Mouse (Mus musculus) megakaryocyte, embryonic 14.5 days (primary cell): Measurements from ENCODE around the gene Hoxd12. TPM values are rescaled to one million over a fixed set of nuclear protein-coding genes. Genes with fewer than 3 reads are reported as not detected.
A peak's percentile ranks its signal among the peaks of the same experiment; 100 is the strongest.

Source experiments
- H3K27me3 ChIP-seq: replicated peaks from 2 replicates; pipeline ENCODE3; 2012; ENCODE audit warnings: inconsistent platforms
- H3K36me3 ChIP-seq: replicated peaks from 2 replicates; pipeline ENCODE3; 2012; ENCODE audit warnings: low read length, inconsistent platforms, mixed read lengths
- H3K4me1 ChIP-seq: 2 replicates; pipeline ENCODE4 v1.6.1; 2012; ENCODE audit warnings: inconsistent platforms
- H3K4me3 ChIP-seq: replicated peaks from 2 replicates; pipeline ENCODE3; 2012; ENCODE audit warnings: moderate library complexity, mild to moderate bottlenecking, inconsistent platforms
- H3K9me3 ChIP-seq: 2 replicates; pipeline ENCODE4 v1.6.1; 2012; ENCODE audit warnings: inconsistent platforms
- FLI1 ChIP-seq: IDR thresholded peaks from 2 replicates; pipeline ENCODE4 v1.6.1; 2012; ENCODE audit warnings: low read length, inconsistent platforms, mixed read lengths
- GATA1 ChIP-seq: IDR thresholded peaks from 3 replicates; pipeline ENCODE4 v1.6.1; 2012; ENCODE audit warnings: mixed read lengths, low read length, inconsistent platforms, borderline replicate concordance
- polyA plus RNA-seq: library from polyadenylated mRNA; stranded (reverse); fragments of >175 nt; gene quantifications from 2 replicates; pipeline ENCODE4 v1.2.3, GENCODE M21; 2012; ENCODE audit warnings: low replicate concordance; ENCODE audit not compliant: insufficient read depth

The Hoxd12 gene
- polyA plus RNA-seq, result not detected in 2 replicates

DNA sequence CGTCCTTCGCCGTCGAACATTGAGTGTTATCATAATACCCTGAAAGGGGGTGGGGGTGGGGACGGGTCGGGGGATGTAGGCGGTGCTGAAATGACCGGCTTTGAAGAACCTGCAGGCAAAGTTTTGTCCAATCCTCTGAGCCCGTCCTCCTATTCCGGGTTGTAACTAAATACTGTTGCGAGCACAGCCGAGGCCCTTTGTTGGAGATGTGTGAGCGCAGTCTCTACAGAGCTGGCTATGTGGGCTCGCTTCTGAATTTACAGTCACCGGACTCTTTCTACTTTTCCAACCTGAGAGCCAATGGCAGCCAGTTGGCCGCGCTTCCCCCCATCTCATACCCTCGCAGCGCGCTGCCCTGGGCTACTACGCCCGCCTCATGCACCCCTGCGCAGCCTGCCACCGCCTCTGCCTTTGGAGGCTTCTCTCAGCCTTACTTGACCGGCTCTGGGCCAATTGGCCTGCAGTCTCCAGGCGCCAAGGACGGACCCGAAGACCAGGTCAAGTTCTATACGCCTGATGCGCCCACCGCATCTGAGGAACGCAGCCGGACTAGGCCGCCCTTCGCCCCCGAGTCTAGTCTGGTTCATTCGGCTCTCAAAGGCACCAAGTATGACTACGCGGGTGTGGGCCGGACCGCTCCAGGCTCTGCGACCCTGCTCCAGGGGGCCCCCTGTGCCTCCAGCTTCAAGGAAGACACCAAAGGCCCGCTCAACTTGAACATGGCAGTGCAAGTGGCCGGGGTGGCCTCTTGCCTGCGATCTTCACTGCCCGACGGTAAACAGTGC lies at the start of gene Hoxd12:
TSS of gene Hoxd12 (plus strand) at position 133 of the 785 bp plus-strand sequence.
- peaks cover 47% of the 10 kb centered on the region for H3K4me1 ChIP-seq
- H3K9me3 ChIP-seq, result no peaks in the 10 kb centered on the region
- TF ChIP-seq FLI1 (no peak), GATA1 (no peak)
- H3K27me3 ChIP-seq, result peaks cover 98% of the 10 kb centered on the region
- H3K36me3 ChIP-seq, result no peaks in the 10 kb centered on the region
- H3K4me3 ChIP-seq, result peak within 1 kb of the TSS; percentile 9

DNA sequence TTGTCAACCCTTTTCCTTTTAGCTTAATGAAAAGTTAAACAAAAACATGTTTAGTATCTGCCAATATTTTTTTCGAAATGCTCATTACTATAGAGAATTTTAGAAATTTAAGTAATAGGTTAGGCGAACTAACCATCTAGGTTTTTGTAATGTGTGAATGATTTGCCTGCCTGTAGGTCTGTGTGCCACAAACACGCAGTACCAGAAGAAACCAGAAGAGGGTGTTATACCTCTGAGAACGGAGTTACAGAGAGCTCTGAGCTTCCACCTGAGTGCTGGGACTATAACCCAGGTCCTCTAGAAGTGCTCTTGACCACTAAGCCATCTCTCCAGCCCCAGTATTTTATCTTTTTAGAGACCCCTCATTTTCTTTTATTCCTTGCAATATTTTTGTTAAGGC lies 39.4 kb upstream of the Hoxd12 start:
- H3K36me3 ChIP-seq, result no peaks in the 10 kb centered on the region
- no peak overlapping the region for H3K4me3 ChIP-seq
- peaks cover 29% of the 10 kb centered on the region for H3K9me3 ChIP-seq
- H3K27me3 ChIP-seq, result peaks cover 7% of the 10 kb centered on the region
- TF ChIP-seq FLI1 (no peak), GATA1 (no peak)
- H3K4me1 ChIP-seq, result no peaks in the 10 kb centered on the region

DNA sequence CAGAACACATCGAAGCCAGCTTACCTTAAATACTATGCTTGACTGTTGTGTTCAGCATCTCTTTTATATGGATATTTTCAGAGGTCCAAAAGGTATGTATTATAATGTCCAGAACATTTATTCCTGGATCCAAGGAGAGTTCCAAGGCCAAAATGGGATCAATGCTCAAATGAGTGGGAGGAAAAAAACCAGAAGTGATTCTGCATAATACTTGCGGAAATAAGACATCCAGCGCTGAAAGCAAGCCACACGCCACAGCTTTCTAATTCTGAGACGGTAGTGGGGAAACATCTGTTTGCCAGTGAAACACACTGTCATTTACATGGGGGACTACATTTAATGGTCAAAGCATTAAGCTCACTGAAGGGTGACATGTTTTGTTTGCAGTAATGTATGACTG lies 32.4 kb upstream of the Hoxd12 start:
- TF ChIP-seq GATA1 (no peak), FLI1 (no peak)
- H3K4me1 ChIP-seq, result peaks cover 9% of the 10 kb centered on the region; the same call in 1 of the 2 replicates
- peaks cover 15% of the 10 kb centered on the region for H3K9me3 ChIP-seq
- H3K36me3 ChIP-seq, result no peaks in the 10 kb centered on the region
- peaks cover 41% of the 10 kb centered on the region for H3K27me3 ChIP-seq
- no peak overlapping the region for H3K4me3 ChIP-seq

DNA sequence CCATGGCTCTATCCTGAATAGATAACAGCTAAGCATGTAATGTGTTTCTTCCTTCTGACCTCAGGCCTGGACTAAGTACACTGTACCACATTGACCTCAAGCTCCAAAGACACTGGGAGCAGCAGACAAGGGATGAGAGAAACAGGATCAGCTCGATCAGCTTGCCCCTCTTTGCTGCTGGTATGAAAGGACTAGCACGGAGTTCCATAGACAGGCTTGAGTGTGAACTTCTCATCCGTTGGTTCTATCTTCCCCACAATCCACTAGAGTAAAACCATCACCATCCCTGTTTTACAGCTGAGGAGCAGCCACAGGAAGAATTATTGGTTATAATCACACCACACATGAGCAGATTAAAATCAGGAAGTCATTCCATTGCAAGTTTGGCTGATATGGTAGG lies 29.2 kb upstream of the Hoxd12 start:
- peaks cover 18% of the 10 kb centered on the region for H3K9me3 ChIP-seq
- H3K4me3 ChIP-seq, result no peak overlapping the region
- H3K4me1 ChIP-seq, result peaks cover 23% of the 10 kb centered on the region
- no peak for TF ChIP-seq GATA1
- TF ChIP-seq FLI1, result no peak
- peaks cover 67% of the 10 kb centered on the region for H3K27me3 ChIP-seq
- H3K36me3 ChIP-seq, result no peaks in the 10 kb centered on the region

DNA sequence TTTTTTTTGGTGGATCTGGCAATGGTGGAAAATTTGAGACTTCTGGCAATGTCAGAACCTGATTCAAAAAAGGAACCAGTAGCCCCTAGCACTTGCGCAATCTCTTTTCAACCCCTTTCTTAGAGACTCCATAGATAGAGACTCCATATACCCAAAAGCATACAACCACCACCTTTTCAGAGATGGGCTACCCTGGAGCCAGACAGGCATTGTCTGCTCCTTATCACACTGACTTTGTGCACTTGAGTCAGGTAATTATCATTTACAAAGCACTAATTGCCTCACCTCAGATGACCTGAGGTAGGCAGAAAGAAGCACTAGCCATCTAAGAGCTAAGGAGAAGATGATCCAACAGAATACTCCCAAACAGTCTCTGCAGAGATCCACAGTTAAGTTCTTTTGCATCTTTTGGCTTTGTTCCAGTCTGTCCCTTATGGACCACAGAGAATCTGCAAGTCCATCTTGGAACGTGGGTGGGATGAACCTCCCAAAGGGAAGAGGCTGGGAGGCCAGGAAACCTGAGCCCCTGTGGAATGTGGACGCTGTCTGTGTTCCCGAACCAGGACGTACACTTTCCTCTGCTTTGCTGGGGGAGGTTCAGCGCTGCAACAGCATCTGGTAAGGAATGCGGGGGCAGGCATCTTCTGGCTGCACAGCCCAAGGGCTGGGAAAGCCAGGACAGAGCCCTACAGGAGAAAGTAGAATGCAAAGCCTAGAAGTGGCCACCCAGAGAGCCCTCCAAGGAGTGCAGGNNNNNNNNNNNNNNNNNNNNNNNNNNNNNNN lies 27.5 kb upstream of the Hoxd12 start:
- TF ChIP-seq FLI1, result no peak
- no peak for TF ChIP-seq GATA1
- H3K4me1 ChIP-seq, result peaks cover 23% of the 10 kb centered on the region
- no peak overlapping the region for H3K4me3 ChIP-seq
- peaks cover 82% of the 10 kb centered on the region for H3K27me3 ChIP-seq
- no peaks in the 10 kb centered on the region for H3K36me3 ChIP-seq
- peaks cover 18% of the 10 kb centered on the region for H3K9me3 ChIP-seq

DNA sequence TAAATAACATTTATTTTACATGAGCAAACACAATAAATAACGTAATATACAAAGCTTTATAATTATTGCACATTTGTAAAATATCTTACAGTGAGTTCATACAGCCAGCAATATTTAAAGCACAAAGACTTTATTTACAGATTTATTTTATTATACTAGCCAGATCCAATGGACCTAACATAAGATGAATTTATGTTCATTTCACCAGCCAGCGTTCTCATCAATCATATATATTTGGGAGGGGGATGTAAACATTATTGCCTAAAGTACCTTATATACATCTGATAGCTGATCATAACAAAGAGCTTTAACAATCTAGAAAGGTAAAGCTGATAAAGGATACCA lies 21.8 kb upstream of the Hoxd12 start:
- Histone ChIP-seq H3K27me3 (peaks cover 95% of the 10 kb centered on the region), H3K4me1 (peaks cover 41% of the 10 kb centered on the region), H3K9me3 (peaks cover 3% of the 10 kb centered on the region), H3K36me3 (no peaks in the 10 kb centered on the region), H3K4me3 (no peak overlapping the region)
- TF ChIP-seq FLI1, result no peak
- TF ChIP-seq GATA1, result no peak

DNA sequence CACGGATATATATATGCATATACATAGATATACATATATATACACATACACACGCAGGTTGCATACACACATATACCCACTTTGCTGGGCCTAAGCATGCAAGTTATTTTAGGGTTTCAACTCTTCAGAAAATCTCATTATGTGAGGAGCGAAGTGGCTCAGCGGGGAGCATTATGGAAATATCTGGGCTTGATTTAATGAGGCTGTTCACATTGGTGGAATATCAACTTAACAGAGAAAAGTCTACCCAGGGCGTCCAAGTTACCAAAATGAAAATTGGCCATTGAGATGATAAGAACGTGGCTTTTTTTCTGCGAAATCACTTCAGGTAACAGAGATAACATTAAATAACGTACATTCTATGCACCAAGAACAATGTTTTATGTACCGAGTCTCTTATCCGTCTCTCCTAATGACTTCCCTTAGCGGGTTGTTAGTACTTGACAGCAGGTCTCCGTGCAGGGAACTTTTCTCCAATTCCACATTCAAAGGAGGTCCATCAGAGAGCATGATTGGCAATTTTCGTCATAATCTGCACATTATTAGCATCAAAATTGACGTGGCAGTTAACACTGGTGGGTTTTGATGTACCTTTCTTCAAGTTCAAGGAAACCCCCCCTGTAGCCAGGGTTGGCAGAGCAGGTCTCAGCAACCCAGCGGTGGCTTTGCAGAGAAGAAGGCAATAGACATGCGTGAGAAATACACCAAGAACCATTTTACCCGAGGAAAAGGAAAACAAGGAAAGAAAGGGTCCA lies 20.9 kb upstream of the Hoxd12 start:
- Histone ChIP-seq H3K4me1 (peaks cover 44% of the 10 kb centered on the region), H3K9me3 (peaks cover 6% of the 10 kb centered on the region; the same call in 1 of the 2 replicates), H3K27me3 (peaks cover 95% of the 10 kb centered on the region), H3K4me3 (no peak overlapping the region), H3K36me3 (no peaks in the 10 kb centered on the region)
- TF ChIP-seq GATA1 (no peak), FLI1 (no peak)

DNA sequence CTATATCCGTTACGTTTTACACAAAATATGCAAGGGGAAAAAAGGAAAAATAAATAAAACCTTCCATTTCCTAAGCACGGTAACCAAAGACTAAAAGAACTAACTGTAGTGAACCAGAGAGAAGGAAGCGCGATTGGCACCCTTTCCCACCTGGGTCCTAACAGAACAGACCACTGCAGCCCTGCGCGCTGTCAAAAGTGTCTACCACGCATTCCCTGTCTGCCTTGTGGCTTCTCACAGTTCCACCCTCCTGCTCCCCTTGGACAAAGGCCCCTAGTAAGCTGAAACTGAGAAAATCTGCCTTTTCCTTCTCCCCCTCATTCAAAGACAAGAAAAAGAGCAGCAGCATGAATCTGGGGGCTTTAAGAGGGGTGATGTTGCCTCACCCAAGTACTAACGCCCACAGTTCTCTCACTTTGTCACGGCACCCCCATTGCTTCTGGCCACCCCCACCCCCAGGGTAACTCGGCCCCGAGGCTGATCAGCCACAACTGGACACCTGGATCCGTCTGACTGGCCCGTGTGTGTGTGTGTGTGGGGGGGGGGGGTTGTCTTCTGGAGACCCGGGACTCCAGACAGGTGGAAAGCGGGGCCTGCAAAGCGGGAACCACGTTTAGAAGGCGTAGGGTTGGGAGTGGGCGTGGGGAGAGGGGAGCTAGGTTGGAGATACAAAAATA lies 19.9 kb upstream of the Hoxd12 start:
- no peaks in the 10 kb centered on the region for H3K36me3 ChIP-seq
- peaks cover 49% of the 10 kb centered on the region for H3K4me1 ChIP-seq
- TF ChIP-seq FLI1 (no peak), GATA1 (no peak)
- peak overlapping the region; percentile 42 for H3K4me3 ChIP-seq
- H3K9me3 ChIP-seq, result peaks cover 8% of the 10 kb centered on the region; the same call in 1 of the 2 replicates
- peaks cover 95% of the 10 kb centered on the region for H3K27me3 ChIP-seq

DNA sequence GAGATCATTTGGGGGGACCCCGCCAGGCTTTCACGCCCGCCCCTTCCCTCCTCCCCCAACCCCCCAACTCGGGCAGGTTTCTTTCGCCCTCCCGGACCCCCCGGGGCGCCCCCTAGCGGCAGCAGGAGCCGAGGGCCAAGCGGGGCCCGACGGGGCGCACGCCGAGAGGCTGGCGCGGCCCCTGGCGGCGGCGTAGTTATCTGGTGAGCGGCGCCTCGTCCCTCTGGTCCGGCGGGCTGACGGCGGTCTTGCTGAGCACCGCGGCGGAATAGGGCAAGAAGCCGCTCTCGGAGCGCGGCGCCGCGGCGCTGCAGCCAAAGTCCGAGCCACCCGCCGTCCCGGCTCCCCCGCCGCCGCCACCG lies 19.4 kb upstream of the Hoxd12 start:
- Histone ChIP-seq H3K27me3 (peaks cover 94% of the 10 kb centered on the region), H3K4me3 (peak overlapping the region; percentile 88)

More for the DNA sequence above, 19.4 kb upstream of the Hoxd12 start:
- Histone ChIP-seq H3K9me3 (peaks cover 8% of the 10 kb centered on the region; the same call in 1 of the 2 replicates), H3K4me1 (peaks cover 45% of the 10 kb centered on the region), H3K36me3 (no peaks in the 10 kb centered on the region)
- TF ChIP-seq FLI1, result no peak
- TF ChIP-seq GATA1, result no peak
